Comparison of ENCODE assay signal across 8 mouse cellular contexts in genomic region chr9:59269728-59270127, GRCm38 (mm10). TPM values are rescaled to one million over a fixed set of nuclear protein-coding genes. Genes with fewer than 3 reads are reported as not detected.
DNase-seq lines count a peak whose midpoint lies in the region; ATAC-seq and TF ChIP-seq lines count a peak whose summit lies in the region.

No protein-coding gene starts in this region.

- H3K9me3 ChIP-seq in midbrain, embryonic 10.5 days (replicated peaks), result no peaks in the 10 kb centered on the region
- H3K9me3 ChIP-seq in midbrain, embryonic 15.5 days, result no peaks in the 10 kb centered on the region
- no peaks in the 10 kb centered on the region for H3K9me3 ChIP-seq in heart, embryonic 11.5 days (replicated peaks; ENCODE audit: control insufficient read depth, low read length)
- no peaks in the 10 kb centered on the region for H3K9me3 ChIP-seq in kidney, postnatal 0 days (replicated peaks; ENCODE audit: low read length)
- no peaks in the 10 kb centered on the region for H3K9me3 ChIP-seq in liver, embryonic 14.5 days (ENCODE audit: control insufficient read depth, low read length)

- ATAC-seq in midbrain, embryonic 15.5 days (replicated peaks), result no peak
- peak; percentile 39; the same call in 1 of the 2 replicates for ATAC-seq in heart, embryonic 11.5 days (replicated peaks; ENCODE audit: insufficient number of reproducible peaks, low FRiP score, low TSS enrichment)
- ATAC-seq in kidney, postnatal 0 days (replicated peaks; ENCODE audit: low FRiP score, low read depth), result peak; percentile 77; the same call in 1 of the 2 replicates
- no peak for ATAC-seq in liver, embryonic 14.5 days (ENCODE audit: insufficient read depth)

- no peak overlapping the region for H3K4me3 ChIP-seq in midbrain, embryonic 10.5 days
- H3K4me3 ChIP-seq in midbrain, embryonic 15.5 days, result no peak overlapping the region
- H3K4me3 ChIP-seq in heart, embryonic 11.5 days (ENCODE audit: low read depth, low read length), result no peak overlapping the region
- H3K4me3 ChIP-seq in kidney, postnatal 0 days (replicated peaks; ENCODE audit: low read depth, low read length), result no peak overlapping the region
- no peak overlapping the region for H3K4me3 ChIP-seq in liver, embryonic 14.5 days (ENCODE audit: insufficient read depth in 1 of 2, low read depth in 2 of 2, low read length in 2 of 2)

- peak; percentile 51 for DNase-seq in midbrain, embryonic 10.5 days (ENCODE audit: low spot score)
- peak; percentile 86 for DNase-seq in embryo, embryonic 10.5 days (ENCODE audit: low spot score)
- peak; percentile 95 for DNase-seq in kidney, postnatal 0 days (ENCODE audit: low spot score)
- no peak for DNase-seq in liver, embryonic 14.5 days (ENCODE audit: low read depth in 3 of 3, low spot score in 3 of 3)
- peak; percentile 86 for DNase-seq in retina, embryonic 14.5 days (ENCODE audit: low spot score)
- DNase-seq in spleen, postnatal 4 days (ENCODE audit: low spot score in 2 of 2), result no peak

- H3K4me2 ChIP-seq in midbrain, embryonic 15.5 days, result no peak overlapping the region
- no peak overlapping the region for H3K4me2 ChIP-seq in heart, embryonic 11.5 days
- H3K4me2 ChIP-seq in kidney, postnatal 0 days (ENCODE audit: low read length), result no peak overlapping the region
- H3K4me2 ChIP-seq in liver, embryonic 14.5 days (ENCODE audit: low read depth), result no peak overlapping the region

- no peak overlapping the region for H3K27ac ChIP-seq in midbrain, embryonic 10.5 days (replicated peaks)
- no peak overlapping the region for H3K27ac ChIP-seq in midbrain, embryonic 15.5 days
- no peak overlapping the region for H3K27ac ChIP-seq in heart, embryonic 11.5 days (ENCODE audit: low read depth, low read length)
- no peak overlapping the region for H3K27ac ChIP-seq in kidney, postnatal 0 days
- no peak overlapping the region for H3K27ac ChIP-seq in liver, embryonic 14.5 days

- peak; percentile 92 for TF ChIP-seq CTCF in kidney, postnatal 0 days (IDR thresholded peaks at IDR 0.05; ENCODE audit: low read depth)
- TF ChIP-seq CTCF in liver, embryonic 14.5 days (IDR thresholded peaks at IDR 0.05; ENCODE audit: low read depth), result peak; percentile 58

- H3K4me1 ChIP-seq in midbrain, embryonic 10.5 days, result peaks cover 8% of the 10 kb centered on the region; the same call in 1 of the 2 replicates
- no peaks in the 10 kb centered on the region for H3K4me1 ChIP-seq in midbrain, embryonic 15.5 days
- 0 out of 2 replicates have a peak, but pooled peaks cover 6% of the 10 kb centered on the region for H3K4me1 ChIP-seq in heart, embryonic 11.5 days (ENCODE audit: control insufficient read depth, insufficient read depth, low read length)
- H3K4me1 ChIP-seq in kidney, postnatal 0 days (replicated peaks; ENCODE audit: insufficient read depth, low read length), result no peaks in the 10 kb centered on the region
- peaks cover 0 to 19% of the 10 kb centered on the region in 2 experiments; a peak in 2 of 4 replicates for H3K4me1 ChIP-seq in liver, embryonic 14.5 days (replicated peaks; ENCODE audit: control insufficient read depth in 2 of 2, insufficient read depth in 2 of 2, low read length in 1 of 2)

- no peaks in the 10 kb centered on the region for H3K27me3 ChIP-seq in midbrain, embryonic 10.5 days (ENCODE audit: low read depth, poor library complexity, severe bottlenecking)
- H3K27me3 ChIP-seq in midbrain, embryonic 15.5 days (replicated peaks), result no peaks in the 10 kb centered on the region
- no peaks in the 10 kb centered on the region for H3K27me3 ChIP-seq in heart, embryonic 11.5 days (ENCODE audit: control insufficient read depth, insufficient read depth, low read length)
- no peaks in the 10 kb centered on the region for H3K27me3 ChIP-seq in kidney, postnatal 0 days (ENCODE audit: insufficient read depth, low read length)
- no peaks in the 10 kb centered on the region for H3K27me3 ChIP-seq in liver, embryonic 14.5 days (ENCODE audit: control insufficient read depth, insufficient read depth, low read length)

- no peak for TF ChIP-seq EP300 in liver, embryonic 14.5 days (IDR thresholded peaks at IDR 0.05; ENCODE audit: low read depth)

- 47% methylated on average over 5 of the region's 5 CpGs for WGBS in midbrain, embryonic 10.5 days
- 38% methylated on average over 5 of the region's 5 CpGs for WGBS in midbrain, embryonic 15.5 days
- WGBS in heart, embryonic 11.5 days (ENCODE audit: insufficient replicate concordance), result 10% methylated on average over 5 of the region's 5 CpGs
- WGBS in kidney, postnatal 0 days, result 9% methylated on average over 5 of the region's 5 CpGs
- WGBS in liver, embryonic 14.5 days (ENCODE audit: insufficient replicate concordance), result 26% methylated on average over 5 of the region's 5 CpGs

- no peak overlapping the region for H3K9ac ChIP-seq in midbrain, embryonic 15.5 days
- H3K9ac ChIP-seq in heart, embryonic 11.5 days (ENCODE audit: low read depth, low read length), result no peak overlapping the region
- H3K9ac ChIP-seq in kidney, postnatal 0 days (ENCODE audit: low read depth, low read length), result no peak overlapping the region
- H3K9ac ChIP-seq in liver, embryonic 14.5 days (replicated peaks), result no peak overlapping the region

- H3K36me3 ChIP-seq in midbrain, embryonic 10.5 days, result no peaks in the 10 kb centered on the region
- H3K36me3 ChIP-seq in midbrain, embryonic 15.5 days (replicated peaks), result no peaks in the 10 kb centered on the region
- no peaks in the 10 kb centered on the region for H3K36me3 ChIP-seq in heart, embryonic 11.5 days (ENCODE audit: control insufficient read depth, insufficient read depth, low read length)
- no peaks in the 10 kb centered on the region for H3K36me3 ChIP-seq in kidney, postnatal 0 days (ENCODE audit: insufficient read depth, low read length)
- no peaks in the 10 kb centered on the region for H3K36me3 ChIP-seq in liver, embryonic 14.5 days (replicated peaks; ENCODE audit: control insufficient read depth, insufficient read depth, low read depth)

RNA-seq across cellular contexts. Expression of gene Adpgk, which starts 21.6 kb away (rescaled TPM):
- polyA plus RNA-seq in midbrain, embryonic 10.5 days (2016; fragmentation: Nextera tagmentation; extraction: Ambion mirVana), result 40.0 TPM in 2 replicates
- polyA plus RNA-seq in midbrain, embryonic 15.5 days (2015; fragmentation: Nextera tagmentation; extraction: Ambion mirVana), result 23.5 and 24.5 TPM in 2 replicates
- 29.5 and 29.6 TPM in 2 replicates for polyA plus RNA-seq in heart, embryonic 11.5 days (2014; fragmentation: Nextera tagmentation; extraction: Ambion mirVana)
- polyA plus RNA-seq in kidney, postnatal 0 days (2015; fragmentation: Nextera tagmentation; extraction: Ambion mirVana), result 26.0 and 26.9 TPM in 2 replicates
- polyA plus RNA-seq in liver, embryonic 14.5 days (2012; rRNA removed), result 10.5 and 14.0 TPM in 2 replicates
- polyA plus RNA-seq in liver, embryonic 14.5 days (2014; fragmentation: Nextera tagmentation; extraction: Ambion mirVana), result 17.6 and 18.5 TPM in 2 replicates

Comparison
In these comparisons a context has a peak if more than half of its experiments do, and no peak if none do; other contexts are left out.
1. DNase-seq: peak in midbrain, embryonic 10.5 days (single experiment), embryo, embryonic 10.5 days (single experiment), kidney, postnatal 0 days (single experiment) and retina, embryonic 14.5 days (single experiment); none in liver, embryonic 14.5 days (0 of 3) and spleen, postnatal 4 days (0 of 2).
2. ATAC-seq: peak in heart, embryonic 11.5 days (single experiment) and kidney, postnatal 0 days (single experiment); none in midbrain, embryonic 15.5 days (single experiment) and liver, embryonic 14.5 days (single experiment).